Mouse (Mus musculus) yolk sac, embryonic 10.5 days (tissue): Measurements from ENCODE around the gene Fbp2.

Experiments used
- DNase-seq: peaks from one replicate; pipeline ENCODE4 v3.0.0-alpha.2; 2017; ENCODE audit warnings: low spot score

The Fbp2 gene

DNA sequence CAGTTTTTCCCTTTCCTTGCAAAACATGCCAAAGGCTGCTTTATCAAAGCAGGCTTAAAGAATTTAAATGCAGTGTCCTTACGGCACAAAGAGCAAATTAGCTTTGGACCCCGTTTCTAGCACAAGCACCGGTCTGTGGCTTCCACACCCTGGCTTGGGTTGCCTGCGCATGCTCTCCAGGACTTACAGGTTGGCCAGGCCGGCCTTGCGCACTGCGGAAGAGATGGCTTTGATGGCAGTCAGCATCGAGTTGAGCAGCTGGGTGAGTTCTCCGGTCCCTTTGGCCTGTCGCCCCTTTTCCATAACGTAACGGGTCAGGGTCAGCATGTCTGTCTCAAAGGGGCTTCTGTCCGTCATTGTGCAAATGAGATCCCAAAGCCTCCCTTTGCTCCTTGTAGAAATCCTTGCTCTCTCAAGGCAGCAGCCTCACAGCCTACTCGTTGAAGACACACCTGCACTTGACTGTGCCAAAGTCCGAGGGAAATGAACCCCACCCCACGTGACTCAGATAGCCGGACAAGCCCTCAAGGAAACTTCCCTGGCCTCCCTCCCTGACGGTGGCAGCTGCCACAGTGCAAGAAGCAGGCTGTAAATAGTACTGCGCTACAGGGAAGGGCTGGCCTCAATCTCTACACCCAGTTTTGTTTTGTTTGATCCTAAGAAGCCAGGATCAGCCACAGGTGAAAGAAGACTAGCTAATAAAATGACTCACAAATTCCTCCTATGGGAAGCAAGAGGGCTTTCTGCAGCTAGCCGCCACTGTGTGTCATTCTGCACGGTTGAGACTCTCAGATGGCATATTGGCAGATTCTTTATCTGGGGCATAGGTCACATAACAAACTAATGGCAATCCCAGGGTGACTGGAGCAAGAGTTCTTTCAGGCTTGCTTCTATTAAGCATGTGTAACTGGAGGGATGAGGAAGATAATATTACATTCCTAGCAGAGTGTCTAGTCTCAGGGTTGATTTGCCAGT lies at the start of gene Fbp2:
TSS of gene Fbp2 (minus strand) at position 482 of the 975 bp plus-strand sequence.
- DNase-seq = peak; percentile 83

DNA sequence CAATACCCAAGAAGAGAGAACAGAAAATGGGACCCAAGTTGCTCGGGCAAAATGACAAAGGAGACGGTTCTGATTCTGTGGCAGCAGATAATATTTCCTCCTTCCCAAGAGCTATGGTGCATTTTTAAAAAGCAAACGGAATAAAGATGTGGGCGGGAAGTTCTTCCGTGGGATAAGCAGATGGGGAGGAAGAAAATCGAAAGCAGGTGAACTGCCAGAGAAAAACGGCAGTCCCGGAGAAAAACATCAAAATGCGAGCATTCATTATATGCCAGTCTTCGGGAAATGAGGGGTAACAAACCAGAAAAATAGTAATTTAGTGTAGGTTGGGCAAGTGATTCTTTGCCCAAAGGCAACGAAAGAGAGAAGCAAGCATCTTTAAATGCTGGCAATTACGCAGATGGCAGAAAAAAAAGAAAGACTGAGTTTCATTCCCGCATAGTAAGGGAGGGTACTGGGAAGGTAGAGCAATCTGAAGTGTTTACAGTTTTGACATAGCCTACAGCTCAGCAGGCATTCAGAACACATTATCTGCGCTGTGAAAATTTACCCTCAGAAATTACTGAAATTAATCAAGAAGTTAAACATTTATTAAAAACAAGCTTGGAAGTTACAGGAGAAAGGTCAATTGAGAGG lies 49.4 kb upstream of the Fbp2 start:
- no peak for DNase-seq

- DNase-seq = no peak
Measured at GRCm38 (mm10) chr13:62901139-62901538, 42.9 kb upstream of the Fbp2 start.

GRCm38 (mm10) chr13:62897927-62898646 lies 39.9 kb upstream of the Fbp2 start:
- no peak for DNase-seq

DNA sequence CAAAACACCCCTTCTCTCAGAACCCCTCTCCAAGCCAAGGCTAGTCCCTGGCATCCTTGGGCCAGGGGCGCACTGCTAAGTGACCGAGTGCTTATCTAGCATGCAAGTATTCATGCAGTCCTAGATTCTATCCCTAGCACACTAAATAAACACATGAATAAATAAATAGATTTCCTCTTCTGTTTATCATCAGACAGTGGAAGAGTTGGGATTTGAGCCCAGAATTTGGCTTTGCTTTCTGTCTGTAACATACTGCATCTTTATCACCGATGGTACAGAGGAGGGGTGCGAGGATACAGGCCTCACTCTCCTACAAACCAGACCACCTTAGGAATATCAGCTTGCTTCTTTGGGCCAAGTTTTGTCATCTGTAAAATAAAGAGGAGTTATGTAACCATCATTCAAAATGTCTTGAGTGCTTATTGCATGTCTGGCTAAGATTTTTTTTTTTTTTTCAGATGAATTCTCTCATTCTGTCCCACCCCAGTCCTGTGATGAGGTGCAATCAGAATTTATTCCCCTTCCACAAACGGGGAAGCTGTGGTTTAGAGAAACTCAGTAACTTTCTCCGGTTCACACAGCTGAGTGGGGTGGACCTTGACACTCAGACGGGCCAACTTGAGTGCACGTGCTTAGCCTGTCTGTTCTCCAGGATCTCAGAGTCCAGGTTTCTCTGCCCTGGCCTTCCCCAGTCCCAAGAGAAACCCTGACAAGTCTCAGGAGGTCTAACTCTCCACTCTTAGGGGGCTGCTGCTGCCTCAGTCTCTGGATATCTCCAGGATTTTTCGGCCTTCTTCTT lies 35.0 kb upstream of the Fbp2 start:
- no peak for DNase-seq

- DNase-seq = no peak
Measured at GRCm38 (mm10) chr13:62889311-62889710, 31.1 kb upstream of the Fbp2 start.

DNA sequence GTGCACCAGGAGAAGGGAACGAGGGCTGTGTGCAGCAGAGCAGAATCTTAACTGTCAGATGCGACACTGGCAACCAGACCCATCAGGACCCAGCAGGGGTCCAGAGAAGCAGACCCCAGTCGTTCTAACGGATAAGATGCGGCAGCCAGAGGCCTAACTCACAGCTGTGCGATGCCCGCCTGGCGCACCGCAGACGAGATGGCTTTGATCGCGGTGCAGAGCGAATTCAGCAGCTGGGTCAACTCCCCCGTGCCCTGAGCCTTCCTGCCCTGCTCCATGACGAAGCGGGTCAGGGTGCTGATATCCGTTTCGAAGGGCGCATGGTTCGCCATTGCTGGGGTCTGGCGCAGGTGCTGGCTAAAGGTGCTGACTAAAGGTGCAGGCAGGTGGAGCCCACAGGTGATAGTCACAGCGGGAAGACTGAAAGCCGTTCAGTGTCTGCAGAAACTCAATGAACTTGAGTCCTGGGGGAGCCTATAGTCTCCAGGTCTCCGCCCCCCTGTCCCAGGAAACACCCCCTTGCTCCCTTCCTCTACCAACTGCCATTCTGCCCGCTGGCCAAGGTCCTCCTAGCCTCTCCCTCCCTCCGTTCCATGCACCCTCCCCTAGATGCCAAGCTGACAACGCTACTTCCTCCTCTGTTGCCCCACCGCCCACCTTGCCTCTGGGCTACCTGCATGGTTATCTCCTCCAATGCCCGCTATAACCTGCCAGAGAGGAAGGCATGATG lies 29.7 kb upstream of the Fbp2 start, which contains the start of gene Fbp1:
TSS of gene Fbp1 (minus strand) at position 571 of the 730 bp plus-strand sequence.
- DNase-seq = no peak

DNA sequence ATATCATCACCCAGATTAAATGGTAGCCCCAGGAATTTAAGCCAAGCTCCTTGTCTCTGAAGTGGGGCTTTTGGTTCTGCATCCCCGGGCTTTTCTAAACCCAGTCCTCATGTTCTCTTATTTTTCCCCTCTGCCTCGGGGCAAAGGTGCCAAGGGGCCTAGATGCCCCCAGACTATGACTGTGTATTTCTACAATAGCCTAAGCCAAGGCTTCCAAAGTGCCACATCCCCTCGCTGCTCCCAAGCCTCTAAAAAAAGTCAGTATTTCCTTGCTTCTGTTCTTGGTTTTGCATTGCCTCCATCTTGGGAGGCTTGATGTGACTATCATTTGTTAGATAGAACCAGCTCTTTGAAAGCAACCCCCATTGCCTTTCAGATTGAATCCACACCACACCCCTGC lies 26.3 kb upstream of the Fbp2 start:
- DNase-seq = no peak

- no peak for DNase-seq
Measured at GRCm38 (mm10) chr13:62883925-62884324, 25.7 kb upstream of the Fbp2 start.

- no peak for DNase-seq
Measured at GRCm38 (mm10) chr13:62883436-62883835, 25.2 kb upstream of the Fbp2 start.

GRCm38 (mm10) chr13:62882856-62883255 lies 24.6 kb upstream of the Fbp2 start:
- DNase-seq = no peak

DNA sequence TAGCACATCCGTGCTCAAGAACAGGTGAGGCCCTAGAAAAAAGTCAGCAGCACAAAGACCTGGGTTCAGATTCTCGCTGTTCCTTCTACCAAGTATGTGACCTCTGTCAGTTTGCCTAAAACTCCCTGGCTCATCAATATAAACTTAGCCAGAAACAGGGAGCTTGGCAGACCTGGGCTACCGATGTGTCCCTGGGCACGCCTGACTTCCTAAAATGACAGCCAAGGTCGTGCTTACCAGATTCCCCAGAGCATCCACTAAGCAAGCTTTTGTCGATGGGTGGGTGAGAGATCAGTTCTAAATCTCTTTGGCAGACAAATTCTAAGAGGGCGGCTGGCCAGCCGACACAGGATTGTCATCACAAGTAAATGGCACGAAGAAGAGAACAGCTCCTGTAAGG lies 23.1 kb upstream of the Fbp2 start:
- DNase-seq = no peak

- DNase-seq = no peak
Measured at GRCm38 (mm10) chr13:62879831-62880615, 21.8 kb upstream of the Fbp2 start.

DNA sequence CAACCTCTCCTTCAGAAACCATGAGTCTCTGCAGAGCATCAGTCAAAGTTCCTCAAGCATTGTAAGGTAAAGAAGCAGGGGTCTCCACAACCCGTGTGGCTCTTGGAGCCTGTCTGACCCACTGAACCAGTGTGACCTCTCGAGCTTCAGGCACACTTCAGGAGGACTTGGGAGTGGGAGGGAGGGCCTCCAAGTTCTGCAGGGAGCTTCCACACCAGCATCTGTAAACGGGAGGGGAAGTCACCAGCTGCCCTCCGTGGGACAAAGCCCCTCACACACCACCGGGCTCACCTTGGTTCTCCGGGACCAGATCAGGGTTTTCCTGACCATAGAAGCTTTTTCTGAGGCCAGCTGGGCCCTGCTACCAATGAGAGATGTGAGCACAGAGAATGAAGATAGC lies 21.2 kb upstream of the Fbp2 start:
- no peak for DNase-seq

DNA sequence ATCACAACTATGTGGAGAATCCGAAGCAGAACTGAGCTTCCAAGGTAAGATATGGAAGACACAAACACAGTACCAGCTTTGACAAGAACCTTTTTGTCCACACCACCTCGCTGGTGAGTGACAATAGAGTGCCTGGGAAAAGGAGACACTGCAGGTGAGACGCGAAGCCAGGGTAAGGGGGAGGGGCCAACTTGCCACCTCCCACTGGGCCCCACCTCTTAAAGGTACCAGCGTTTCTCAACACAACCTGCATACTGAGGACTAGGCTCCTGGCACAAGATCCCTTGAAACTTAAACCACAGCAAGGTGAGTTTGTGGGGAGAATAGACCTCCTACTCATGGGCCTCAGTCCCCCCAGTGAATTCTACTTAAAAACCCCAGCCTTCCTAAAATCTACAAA lies 19.0 kb upstream of the Fbp2 start:
- DNase-seq = no peak

DNA sequence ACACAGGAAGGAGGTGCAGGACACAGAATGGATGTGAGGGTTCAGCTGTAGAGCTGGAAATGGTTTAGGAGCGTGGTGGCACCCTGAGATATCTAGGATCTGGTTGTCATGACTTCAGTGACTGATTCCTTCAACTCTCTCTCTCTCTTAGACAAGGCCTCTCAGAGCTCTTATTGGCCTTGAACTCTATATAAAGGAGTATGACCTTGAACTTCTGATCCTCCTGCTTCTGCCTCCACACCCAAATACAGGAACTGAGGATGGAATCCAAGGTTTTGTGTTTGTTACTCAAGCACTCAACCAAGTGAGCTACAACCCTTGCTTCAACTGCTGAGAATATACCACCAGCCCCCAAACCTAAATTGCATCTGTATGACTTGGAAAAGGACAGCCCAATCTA lies 17.9 kb upstream of the Fbp2 start:
- DNase-seq = no peak

DNA sequence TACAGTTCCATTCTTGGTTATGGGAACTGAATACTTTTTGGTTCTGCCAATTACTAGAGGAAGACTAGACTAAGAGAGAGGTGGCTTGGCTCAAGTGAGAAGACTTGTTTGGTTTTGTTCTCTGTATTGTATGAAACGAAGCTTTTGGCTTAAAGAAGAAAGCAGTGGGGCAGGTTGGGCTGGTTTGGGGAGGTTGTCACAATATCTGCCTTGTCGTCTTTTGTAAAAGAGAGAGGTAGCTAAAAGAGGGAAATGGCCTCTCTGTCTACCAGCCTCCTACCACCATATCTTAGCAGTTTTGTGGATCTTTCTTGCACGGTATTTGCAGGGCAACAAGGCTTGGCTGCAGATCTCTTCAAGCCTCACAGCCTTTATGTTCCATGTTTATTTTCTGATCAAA lies 14.0 kb upstream of the Fbp2 start:
- DNase-seq = no peak

DNA sequence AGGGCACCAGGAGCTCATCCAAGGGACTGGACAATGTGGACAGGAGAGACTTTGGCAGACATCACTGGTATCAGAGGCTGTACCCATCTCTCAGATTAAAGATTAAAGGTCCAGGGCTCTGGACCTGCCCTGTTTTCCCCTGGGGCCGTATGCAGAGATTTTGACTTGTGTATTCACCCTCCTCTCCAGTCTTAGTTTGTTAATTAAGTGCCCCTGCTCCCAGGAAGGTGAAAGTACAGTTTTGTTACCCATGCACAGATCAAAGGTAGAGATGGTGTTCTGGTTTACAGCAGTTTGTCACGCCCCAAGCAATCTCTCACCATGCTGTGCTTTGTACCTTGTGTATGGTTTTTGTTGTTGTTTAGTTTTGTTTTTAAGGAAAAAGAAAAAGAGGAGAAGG lies 12.4 kb upstream of the Fbp2 start:
- DNase-seq = no peak

GRCm38 (mm10) chr13:62866817-62867216 lies 8.6 kb upstream of the Fbp2 start:
- DNase-seq = no peak

DNA sequence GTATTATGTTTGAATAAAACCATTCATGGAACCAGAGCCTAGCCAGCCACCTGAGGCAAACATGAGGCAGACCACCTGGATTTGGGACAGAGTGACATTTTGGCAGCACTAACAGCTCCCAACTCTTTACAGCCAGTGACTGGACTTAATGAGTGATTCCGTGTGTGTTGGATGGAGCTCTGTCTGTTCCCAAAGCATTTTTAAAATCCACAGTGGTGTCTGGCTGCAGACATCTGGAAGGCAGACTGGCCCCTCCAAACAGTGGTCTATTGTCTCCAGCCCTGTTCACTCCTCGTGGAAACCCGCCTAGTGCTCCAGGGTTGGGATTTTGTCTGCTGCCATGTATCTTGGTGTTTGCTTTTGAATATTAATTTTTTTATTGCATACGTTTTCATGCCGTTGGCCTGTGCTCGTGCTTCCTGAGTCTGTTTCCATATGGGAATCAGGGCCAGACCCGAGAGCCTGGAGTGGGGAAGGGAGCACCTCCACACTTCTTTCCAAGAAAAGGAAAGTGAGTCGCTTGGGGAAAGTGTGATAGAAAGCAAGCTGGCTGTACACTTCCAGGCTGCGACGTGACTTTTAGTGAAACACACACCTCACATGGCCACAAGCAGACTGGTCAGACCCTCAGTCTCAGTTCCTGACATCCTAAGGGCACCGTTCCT lies 7.6 kb upstream of the Fbp2 start:
- DNase-seq = no peak
